ENCODE assay signal across 8 mouse cellular contexts in the genomic region with DNA sequence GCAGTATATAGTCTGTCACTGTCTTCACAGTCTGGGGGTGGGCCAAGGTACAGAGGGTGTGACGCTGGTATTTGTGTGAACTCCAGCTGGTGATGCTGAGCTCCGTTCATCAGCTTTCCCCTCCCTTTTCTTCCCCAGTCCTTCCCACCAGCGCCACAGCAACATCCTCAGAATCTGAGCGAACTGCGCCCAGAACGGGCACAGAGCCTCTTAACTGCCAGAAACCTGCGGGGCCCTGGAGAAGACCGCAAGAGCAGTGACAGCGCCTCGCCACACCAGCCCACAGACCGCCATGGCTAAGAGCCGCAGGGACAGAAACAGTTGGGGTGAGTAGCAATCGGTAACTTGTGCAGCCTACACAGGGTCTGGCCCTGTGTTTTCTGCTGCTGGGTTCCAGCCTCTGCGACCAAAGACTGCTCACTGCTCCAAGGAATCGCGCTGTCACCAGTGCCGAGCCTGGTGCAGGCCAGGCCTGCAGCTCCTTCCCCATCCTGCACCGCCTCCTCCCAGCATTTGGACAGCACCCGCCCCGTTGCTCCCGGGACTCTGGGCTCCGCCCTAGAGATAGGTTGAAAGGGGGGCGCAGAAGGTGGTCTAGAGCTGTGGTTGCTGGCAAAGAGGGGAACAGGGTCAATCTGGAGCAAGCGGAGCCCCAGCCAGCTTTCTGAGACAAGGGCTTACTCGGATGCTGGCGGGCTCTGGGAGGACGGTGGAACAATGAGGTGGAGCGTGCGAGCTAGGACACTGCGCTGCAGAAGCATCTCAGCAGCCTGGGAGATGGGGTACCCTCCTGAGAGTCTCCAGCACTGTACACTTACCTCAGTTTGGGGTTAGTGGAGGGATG. TPM values are rescaled to one million over a fixed set of nuclear protein-coding genes. Genes with fewer than 3 reads are reported as not detected.
DNase-seq lines count a peak whose midpoint lies in the region; ATAC-seq and TF ChIP-seq lines count a peak whose summit lies in the region.

No protein-coding gene starts in this region.

- H3K9me3 ChIP-seq in kidney, postnatal 0 days (replicated peaks; ENCODE audit: low read length) = no peaks in the 10 kb centered on the region
- H3K9me3 ChIP-seq in forebrain, embryonic 15.5 days = no peaks in the 10 kb centered on the region
- H3K9me3 ChIP-seq in liver, embryonic 13.5 days (replicated peaks) = no peaks in the 10 kb centered on the region

- H3K27me3 ChIP-seq in kidney, postnatal 0 days (ENCODE audit: insufficient read depth, low read length) = no peaks in the 10 kb centered on the region
- H3K27me3 ChIP-seq in cerebellum, adult 2 months (ENCODE audit: control insufficient read depth, insufficient read depth, low read length) = no peaks in the 10 kb centered on the region
- no peaks in the 10 kb centered on the region for H3K27me3 ChIP-seq in forebrain, embryonic 15.5 days
- peaks cover 28% of the 10 kb centered on the region for H3K27me3 ChIP-seq in liver, embryonic 13.5 days

- H3K27ac ChIP-seq in kidney, postnatal 0 days = no peak overlapping the region
- H3K27ac ChIP-seq in cerebellum, adult 2 months (ENCODE audit: insufficient read depth, low read length) = peak overlapping the region; percentile 82
- peak overlapping the region; percentile 97 for H3K27ac ChIP-seq in forebrain, embryonic 15.5 days (replicated peaks)
- no peak overlapping the region for H3K27ac ChIP-seq in liver, embryonic 13.5 days

- DNase-seq in kidney, postnatal 0 days (ENCODE audit: low spot score) = peak; percentile 57
- no peak for DNase-seq in kidney, adult 18-20 months
- peak; percentile 86 to 87 for DNase-seq in cerebellum, adult 2 months
- DNase-seq in layer of hippocampus, adult 11-12 months (ENCODE audit: low spot score) = peak; percentile 67
- no peak for DNase-seq in liver, embryonic 13.5 days
- DNase-seq in retina, postnatal 7 days (ENCODE audit: low read depth, low spot score) = peak; percentile 14
- no peak for DNase-seq in thymus, postnatal 10 days (ENCODE audit: low spot score in 2 of 2)

- 0 out of 2 replicates have a peak overlapping the region, but pooled peaks have one; percentile 15 for H3K9ac ChIP-seq in kidney, postnatal 0 days (ENCODE audit: low read depth, low read length)
- peak overlapping the region; percentile 86 for H3K9ac ChIP-seq in forebrain, embryonic 15.5 days (replicated peaks)
- H3K9ac ChIP-seq in liver, embryonic 13.5 days = peak overlapping the region; percentile 47

- H3K4me3 ChIP-seq in kidney, postnatal 0 days (replicated peaks; ENCODE audit: low read depth, low read length) = peak overlapping the region; percentile 21
- peak overlapping the region; percentile 69 for H3K4me3 ChIP-seq in cerebellum, adult 2 months (replicated peaks; ENCODE audit: insufficient read depth, low read depth, low read length)
- H3K4me3 ChIP-seq in forebrain, embryonic 15.5 days = peak overlapping the region; percentile 57
- peak overlapping the region; percentile 39 for H3K4me3 ChIP-seq in liver, embryonic 13.5 days (replicated peaks)

- peak; percentile 65; the same call in 1 of the 2 replicates for TF ChIP-seq POLR2A in cerebellum, adult 2 months (IDR thresholded peaks at IDR 0.05; ENCODE audit: borderline replicate concordance, insufficient read depth, low read length)

- 7% methylated on average over 30 of the region's 30 CpGs for WGBS in kidney, postnatal 0 days
- WGBS in cerebellum, adult 2 months = 2% methylated on average over 30 of the region's 30 CpGs
- under 1% methylated on average over 30 of the region's 30 CpGs for WGBS in forebrain, embryonic 15.5 days
- WGBS in liver, embryonic 13.5 days (ENCODE audit: insufficient replicate concordance) = 6% methylated on average over 30 of the region's 30 CpGs

- H3K4me1 ChIP-seq in kidney, postnatal 0 days (replicated peaks; ENCODE audit: insufficient read depth, low read length) = 0 out of 2 replicates have a peak, but pooled peaks cover 3% of the 10 kb centered on the region
- H3K4me1 ChIP-seq in cerebellum, adult 2 months (ENCODE audit: control insufficient read depth, insufficient read depth, low read length) = peaks cover 2% of the 10 kb centered on the region; the same call in 1 of the 2 replicates
- peaks cover 24% of the 10 kb centered on the region for H3K4me1 ChIP-seq in forebrain, embryonic 15.5 days
- peaks cover 12% of the 10 kb centered on the region for H3K4me1 ChIP-seq in liver, embryonic 13.5 days (replicated peaks)

- peak overlapping the region; percentile 51 for H3K4me2 ChIP-seq in kidney, postnatal 0 days (ENCODE audit: low read length)
- H3K4me2 ChIP-seq in forebrain, embryonic 15.5 days (replicated peaks) = peak overlapping the region; percentile 54
- peak overlapping the region; percentile 61 for H3K4me2 ChIP-seq in liver, embryonic 13.5 days

- 0 out of 2 replicates have a peak, but pooled peaks have one; percentile 63 for ATAC-seq in kidney, postnatal 0 days (replicated peaks; ENCODE audit: low FRiP score, low read depth)
- peak; percentile 90 for ATAC-seq in forebrain, embryonic 15.5 days (replicated peaks)
- peak; percentile 61 for ATAC-seq in liver, embryonic 13.5 days (ENCODE audit: low read depth)

- TF ChIP-seq CTCF in kidney, postnatal 0 days (IDR thresholded peaks at IDR 0.05; ENCODE audit: low read depth) = no peak
- TF ChIP-seq CTCF in cerebellum, adult 2 months (IDR thresholded peaks at IDR 0.05; ENCODE audit: borderline replicate concordance, insufficient read depth, low read depth, low read length) = no peak

- no peaks in the 10 kb centered on the region for H3K36me3 ChIP-seq in kidney, postnatal 0 days (ENCODE audit: insufficient read depth, low read length)
- no peaks in the 10 kb centered on the region for H3K36me3 ChIP-seq in forebrain, embryonic 15.5 days
- no peaks in the 10 kb centered on the region for H3K36me3 ChIP-seq in liver, embryonic 13.5 days

RNA-seq across cellular contexts. Expression of a gene that starts 14.9 kb away (rescaled TPM):
- polyA plus RNA-seq in kidney, postnatal 0 days (2015; fragmentation: Nextera tagmentation; extraction: Ambion mirVana) = 27.3 and 29.1 TPM in 2 replicates
- polyA plus RNA-seq in cerebellum, adult 2 months (2012; rRNA removed) = 22.7 and 22.9 TPM in 2 replicates
- 33.6 and 33.9 TPM in 2 replicates for polyA plus RNA-seq in forebrain, embryonic 15.5 days (2015; fragmentation: Nextera tagmentation; extraction: Ambion mirVana)
- 20.7 and 25.4 TPM in 2 replicates for polyA plus RNA-seq in liver, embryonic 13.5 days (2015; fragmentation: Nextera tagmentation; extraction: Ambion mirVana)

RNA-seq across cellular contexts. Expression of a gene that starts 15.5 kb away (rescaled TPM):
- polyA plus RNA-seq in kidney, postnatal 0 days (2015; fragmentation: Nextera tagmentation; extraction: Ambion mirVana) = 3.5 and 5.8 TPM in 2 replicates
- polyA plus RNA-seq in cerebellum, adult 2 months (2012; rRNA removed) = 79.9 and 85.5 TPM in 2 replicates
- 110 and 123 TPM in 2 replicates for polyA plus RNA-seq in forebrain, embryonic 15.5 days (2015; fragmentation: Nextera tagmentation; extraction: Ambion mirVana)
- 1.4 and 1.5 TPM in 2 replicates for polyA plus RNA-seq in liver, embryonic 13.5 days (2015; fragmentation: Nextera tagmentation; extraction: Ambion mirVana)

Comparison
In these comparisons a context has a peak if more than half of its experiments do, and no peak if none do; other contexts are left out.
1. DNase-seq: peak in kidney, postnatal 0 days (single experiment), cerebellum, adult 2 months (2 of 2), layer of hippocampus, adult 11-12 months (single experiment) and retina, postnatal 7 days (single experiment); none in kidney, adult 18-20 months (single experiment), liver, embryonic 13.5 days (single experiment) and thymus, postnatal 10 days (0 of 2).
2. H3K27ac ChIP-seq: peak in cerebellum, adult 2 months (single experiment) and forebrain, embryonic 15.5 days (single experiment); none in kidney, postnatal 0 days (single experiment) and liver, embryonic 13.5 days (single experiment).
3. H3K9ac ChIP-seq: peak in every context shown above with its lines; median percentile 86 in forebrain, embryonic 15.5 days; 47 in liver, embryonic 13.5 days; 15 in kidney, postnatal 0 days.
4. RNA of a gene that starts 15.5 kb away (polyA plus RNA-seq): 110 to 123 TPM in forebrain, embryonic 15.5 days and 79.9 to 85.5 TPM in cerebellum, adult 2 months; 3.5 to 5.8 TPM in kidney, postnatal 0 days and 1.4 to 1.5 TPM in liver, embryonic 13.5 days; every median in the first group is over 10 times any median in the second.
5. Peak in every context shown above with its lines, with median percentiles within 50 percentile points of each other: ATAC-seq, H3K4me2 ChIP-seq and H3K4me3 ChIP-seq.